Mouse (Mus musculus): ENCODE measurements at regions not wholly inside any gene's neighbourhood (a gene's known extent, or its start where the extent isn't known, plus 50 kb on each side); places are given as distances from the start of the nearest gene placed in this dataset.

DNA sequence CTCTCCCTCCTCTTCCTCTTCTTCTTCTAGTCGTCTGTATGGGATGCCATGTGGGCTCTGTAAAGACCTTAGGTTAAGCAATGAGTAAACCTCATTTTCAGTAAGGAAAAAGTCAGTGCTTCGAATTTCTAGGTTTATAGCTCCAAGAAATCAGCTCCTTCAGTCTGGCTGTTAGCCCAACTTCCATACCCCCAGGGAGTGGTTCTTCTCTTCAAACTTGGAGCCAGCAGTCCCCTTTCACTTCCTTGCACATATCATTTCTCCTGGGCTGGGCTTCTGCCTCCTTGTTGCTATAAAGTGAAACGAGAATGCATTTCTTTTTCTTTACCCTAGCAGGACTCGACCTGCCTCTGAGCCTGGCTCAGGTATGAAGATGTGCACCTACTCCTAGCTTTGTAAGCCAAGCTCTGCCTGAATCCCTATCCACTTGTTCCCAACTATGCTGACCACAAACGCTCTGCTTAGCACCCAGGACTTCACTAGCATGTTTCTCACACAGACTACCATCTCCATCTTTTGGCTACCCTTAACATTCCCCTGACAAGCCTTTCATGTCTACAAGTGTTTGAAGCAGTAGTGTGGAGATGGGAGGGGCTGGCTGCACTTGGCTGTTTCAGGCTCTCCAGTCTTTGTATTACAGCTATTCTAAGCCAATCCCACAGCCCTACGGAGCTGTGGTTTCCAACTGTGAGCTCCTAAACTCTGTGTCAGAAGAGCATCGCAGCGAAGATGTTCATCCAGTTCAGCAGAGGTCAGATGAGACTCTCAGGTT lies 243.8 kb upstream of the Tprg start:
- peaks cover 7% of the 10 kb centered on the region; the same call in 1 of the 2 replicates for H3K27me3 ChIP-seq (replicated peaks)
- no peaks in the 10 kb centered on the region for H3K9me3 ChIP-seq
- peaks cover 41% of the 10 kb centered on the region for H3K4me1 ChIP-seq
- 0 out of 2 replicates have a peak overlapping the region, but pooled peaks have one; percentile 6 for H3K27ac ChIP-seq (replicated peaks)
- H3K4me3 ChIP-seq = no peak overlapping the region
- no peak for ATAC-seq (ENCODE audit: extremely low read depth, insufficient number of reproducible peaks, low FRiP score, low TSS enrichment)
- no peak overlapping the region for H3K9ac ChIP-seq
- H3K36me3 ChIP-seq = no peaks in the 10 kb centered on the region
- WGBS = 53% methylated on average over 8 of the region's 8 CpGs
- no peak overlapping the region for H3K4me2 ChIP-seq

DNA sequence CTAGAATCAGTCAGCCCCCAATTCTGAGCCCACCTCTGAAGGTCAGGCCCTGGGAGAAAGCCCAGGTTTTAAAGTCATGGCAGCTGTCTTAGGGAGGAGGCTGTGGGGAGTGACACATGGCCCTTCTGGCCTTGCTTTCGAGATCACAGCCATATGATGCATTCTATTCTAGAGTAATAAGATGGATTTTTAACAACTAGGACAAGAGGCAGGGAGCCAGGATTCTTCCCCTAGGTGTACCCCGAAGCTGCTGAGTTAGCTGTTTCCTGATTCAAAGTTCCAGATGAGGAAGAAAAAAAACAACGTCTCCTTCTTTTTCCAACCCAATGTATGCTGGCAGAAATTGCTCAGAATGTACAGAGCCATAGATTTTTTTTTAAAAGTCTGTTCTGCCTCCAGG lies 242.0 kb upstream of the Tprg start:
- ATAC-seq (ENCODE audit: extremely low read depth, insufficient number of reproducible peaks, low FRiP score, low TSS enrichment) = no peak
- Histone ChIP-seq H3K27ac (replicated peaks) (no peak overlapping the region), H3K36me3 (no peaks in the 10 kb centered on the region)

DNA sequence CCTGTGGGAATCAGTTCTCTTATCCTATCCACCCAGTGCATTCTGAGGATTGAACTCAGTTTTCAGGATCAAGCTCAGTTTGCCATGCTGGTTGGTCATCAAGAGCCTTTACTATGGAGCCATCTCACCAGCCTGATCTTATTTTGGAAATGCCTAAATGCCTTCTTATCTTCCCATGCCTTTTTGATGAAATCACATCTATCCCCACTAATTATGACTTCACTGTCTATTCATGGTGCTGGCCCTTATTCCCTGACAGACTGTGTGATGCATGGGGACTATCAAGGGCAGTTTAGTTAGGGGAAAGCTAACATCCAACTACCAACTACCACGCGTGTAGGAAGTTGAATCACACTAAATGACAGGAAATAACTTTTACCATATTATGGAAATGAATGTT lies 238.9 kb upstream of the Tprg start:
- H3K36me3 ChIP-seq = no peaks in the 10 kb centered on the region
- H3K9me3 ChIP-seq = no peaks in the 10 kb centered on the region
- H3K4me3 ChIP-seq = no peak overlapping the region
- no peak overlapping the region for H3K27ac ChIP-seq (replicated peaks)
- H3K4me1 ChIP-seq = peaks cover 43% of the 10 kb centered on the region
- H3K4me2 ChIP-seq = no peak overlapping the region
- peaks cover 7% of the 10 kb centered on the region; the same call in 1 of the 2 replicates for H3K27me3 ChIP-seq (replicated peaks)
- no peak for ATAC-seq (ENCODE audit: extremely low read depth, insufficient number of reproducible peaks, low FRiP score, low TSS enrichment)
- 62% methylated on average over 2 of the region's 2 CpGs for WGBS
- H3K9ac ChIP-seq = no peak overlapping the region

More for the DNA sequence above, 242.0 kb upstream of the Tprg start:
- Histone ChIP-seq H3K4me2 (no peak overlapping the region), H3K9ac (no peak overlapping the region), H3K4me1 (peaks cover 49% of the 10 kb centered on the region), H3K9me3 (no peaks in the 10 kb centered on the region), H3K27me3 (replicated peaks) (peaks cover 7% of the 10 kb centered on the region; the same call in 1 of the 2 replicates), H3K4me3 (no peak overlapping the region)
- WGBS = 66% methylated on average over 3 of the region's 3 CpGs

DNA sequence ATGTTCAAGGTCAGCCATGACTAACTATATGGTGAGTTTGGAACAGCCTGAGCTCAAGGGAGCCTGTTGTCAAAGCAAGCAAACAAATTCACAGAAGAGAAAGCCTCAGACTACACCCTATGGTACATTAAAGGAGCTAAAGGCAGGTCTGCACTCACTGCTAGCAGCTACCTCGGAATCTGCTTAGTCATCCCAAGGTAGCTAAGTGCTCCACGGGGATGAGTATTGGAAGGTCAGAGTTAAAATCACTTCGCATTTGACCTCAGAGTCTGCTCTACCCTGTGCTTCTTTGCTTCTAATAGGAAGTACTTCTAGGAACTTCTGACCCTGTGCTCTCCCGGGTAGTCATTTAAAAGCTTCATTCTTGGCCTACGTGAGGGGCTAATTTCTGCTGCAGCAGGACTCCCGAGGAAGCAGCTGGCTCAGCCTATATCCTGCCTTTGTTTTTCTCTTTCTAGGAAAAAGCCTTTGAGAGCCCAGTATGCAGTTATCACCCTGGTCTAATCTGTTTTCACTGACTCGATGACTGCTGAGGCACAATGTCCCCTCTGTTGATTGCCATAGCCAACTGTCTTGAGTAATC lies 236.6 kb upstream of the Tprg start:
- no peak overlapping the region for H3K4me3 ChIP-seq
- H3K4me2 ChIP-seq = no peak overlapping the region
- 33% methylated on average over 7 of the region's 7 CpGs for WGBS
- H3K4me1 ChIP-seq = peaks cover 37% of the 10 kb centered on the region
- no peak for ATAC-seq (ENCODE audit: extremely low read depth, insufficient number of reproducible peaks, low FRiP score, low TSS enrichment)
- H3K9me3 ChIP-seq = no peaks in the 10 kb centered on the region
- H3K27me3 ChIP-seq (replicated peaks) = no peaks in the 10 kb centered on the region; the same call in 1 of the 2 replicates
- H3K9ac ChIP-seq = no peak overlapping the region
- no peak overlapping the region for H3K27ac ChIP-seq (replicated peaks)
- no peaks in the 10 kb centered on the region for H3K36me3 ChIP-seq

DNA sequence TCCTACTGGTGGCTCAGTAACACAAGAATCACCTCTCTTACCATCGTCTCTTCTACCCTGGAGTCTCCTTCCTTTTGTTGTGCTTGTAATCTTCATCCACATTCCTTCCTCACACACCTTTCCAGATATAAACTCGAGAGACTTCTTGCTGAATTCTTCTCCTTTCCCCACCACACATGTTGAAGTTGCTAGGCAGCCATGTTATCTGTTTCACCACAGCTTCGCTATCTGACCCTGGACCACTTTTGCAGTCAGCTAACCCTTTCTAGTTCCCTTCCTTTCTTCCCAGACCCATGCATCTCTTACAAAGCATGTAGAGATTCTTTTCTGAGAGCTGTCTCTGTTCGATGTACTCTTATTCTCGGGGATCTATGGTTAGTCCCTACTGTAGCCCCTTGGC lies 235.6 kb upstream of the Tprg start:
- H3K4me3 ChIP-seq = no peak overlapping the region
- ATAC-seq (ENCODE audit: extremely low read depth, insufficient number of reproducible peaks, low FRiP score, low TSS enrichment) = no peak
- peaks cover 34% of the 10 kb centered on the region for H3K4me1 ChIP-seq
- H3K27me3 ChIP-seq (replicated peaks) = no peaks in the 10 kb centered on the region; the same call in 1 of the 2 replicates
- no peak overlapping the region for H3K4me2 ChIP-seq
- no peak overlapping the region for H3K27ac ChIP-seq (replicated peaks)
- H3K9me3 ChIP-seq = no peaks in the 10 kb centered on the region
- 62% methylated on average over 5 of the region's 5 CpGs for WGBS
- no peak overlapping the region for H3K9ac ChIP-seq
- no peaks in the 10 kb centered on the region for H3K36me3 ChIP-seq

DNA sequence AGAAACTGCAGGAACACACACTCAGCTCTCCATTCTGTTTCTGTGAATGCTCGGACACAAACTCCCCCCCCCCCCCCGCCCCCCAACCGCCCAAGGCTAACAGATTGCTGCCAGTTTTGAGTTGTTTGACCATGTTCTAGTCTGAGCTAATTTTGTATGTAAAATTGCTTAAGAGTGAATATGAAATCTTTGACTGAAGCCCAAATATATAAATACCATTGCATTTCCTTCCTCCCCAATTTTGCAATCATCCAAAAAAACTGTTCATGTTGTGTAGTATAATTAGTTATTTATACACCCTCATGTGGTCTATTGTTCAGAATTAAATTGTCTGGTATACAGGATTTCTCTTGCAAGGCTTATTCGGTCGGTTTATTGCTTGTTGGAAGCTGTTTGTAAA lies 234.2 kb upstream of the Tprg start:
- no peak overlapping the region for H3K4me2 ChIP-seq
- H3K27ac ChIP-seq (replicated peaks) = no peak overlapping the region
- WGBS = 87% methylated on average over 5 of the region's 5 CpGs
- H3K9ac ChIP-seq = no peak overlapping the region
- H3K9me3 ChIP-seq = no peaks in the 10 kb centered on the region
- H3K4me3 ChIP-seq = no peak overlapping the region
- peaks cover 31% of the 10 kb centered on the region for H3K4me1 ChIP-seq
- H3K36me3 ChIP-seq = no peaks in the 10 kb centered on the region
- ATAC-seq (ENCODE audit: extremely low read depth, insufficient number of reproducible peaks, low FRiP score, low TSS enrichment) = no peak
- H3K27me3 ChIP-seq (replicated peaks) = no peaks in the 10 kb centered on the region

DNA sequence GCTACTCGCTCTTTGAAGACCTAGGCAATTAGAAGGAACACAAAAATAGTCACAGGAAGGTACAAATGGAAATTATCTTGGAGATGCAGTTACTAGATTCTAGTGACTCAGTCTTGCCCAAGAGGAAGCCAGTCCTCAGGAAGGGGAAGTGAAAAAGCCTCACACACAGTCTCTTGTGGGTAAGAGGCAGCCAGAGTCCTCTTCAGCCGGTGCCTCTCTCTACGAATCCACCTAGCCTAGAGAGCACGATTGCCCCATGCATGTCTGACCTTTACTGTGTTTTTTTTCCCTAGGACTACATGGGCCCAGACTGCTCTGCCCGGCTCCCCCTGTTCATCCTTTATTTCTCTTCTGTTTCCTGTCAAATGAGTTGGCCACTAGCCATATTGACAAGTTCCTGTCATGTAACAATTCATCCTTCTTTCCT lies 233.7 kb upstream of the Tprg start:
- H3K9me3 ChIP-seq = no peaks in the 10 kb centered on the region
- no peaks in the 10 kb centered on the region for H3K36me3 ChIP-seq
- no peaks in the 10 kb centered on the region for H3K27me3 ChIP-seq (replicated peaks)
- no peak for ATAC-seq (ENCODE audit: extremely low read depth, insufficient number of reproducible peaks, low FRiP score, low TSS enrichment)
- peaks cover 29% of the 10 kb centered on the region for H3K4me1 ChIP-seq
- no peak overlapping the region for H3K27ac ChIP-seq (replicated peaks)
- H3K4me3 ChIP-seq = no peak overlapping the region
- WGBS = 55% methylated on average over 5 of the region's 5 CpGs
- H3K4me2 ChIP-seq = no peak overlapping the region
- no peak overlapping the region for H3K9ac ChIP-seq

DNA sequence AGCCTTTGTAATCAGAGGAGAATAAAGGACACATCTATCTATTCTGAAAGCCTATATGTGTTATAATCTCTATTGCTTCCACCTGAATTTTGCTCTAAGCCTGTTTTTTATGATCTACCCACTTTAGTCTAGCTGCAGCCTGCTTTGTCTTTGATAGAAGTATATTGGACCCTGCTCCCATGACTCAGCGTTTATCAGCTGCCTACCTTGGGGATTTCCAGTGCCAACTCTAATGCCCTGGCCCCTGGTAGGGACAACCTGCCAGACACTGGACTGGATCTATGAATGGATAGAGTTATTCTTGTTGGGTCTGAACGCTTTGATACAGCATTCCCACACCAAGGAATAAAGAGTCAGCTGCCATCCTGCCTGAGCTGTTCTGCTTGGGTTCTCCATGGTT lies 232.3 kb upstream of the Tprg start:
- WGBS = 81% methylated on average over 2 of the region's 2 CpGs
- no peak overlapping the region for H3K4me2 ChIP-seq
- H3K27ac ChIP-seq (replicated peaks) = no peak overlapping the region
- no peak for ATAC-seq (ENCODE audit: extremely low read depth, insufficient number of reproducible peaks, low FRiP score, low TSS enrichment)
- no peak overlapping the region for H3K9ac ChIP-seq
- H3K9me3 ChIP-seq = no peaks in the 10 kb centered on the region
- peaks cover 31% of the 10 kb centered on the region for H3K4me1 ChIP-seq
- H3K36me3 ChIP-seq = no peaks in the 10 kb centered on the region
- no peak overlapping the region for H3K4me3 ChIP-seq
- H3K27me3 ChIP-seq (replicated peaks) = no peaks in the 10 kb centered on the region

DNA sequence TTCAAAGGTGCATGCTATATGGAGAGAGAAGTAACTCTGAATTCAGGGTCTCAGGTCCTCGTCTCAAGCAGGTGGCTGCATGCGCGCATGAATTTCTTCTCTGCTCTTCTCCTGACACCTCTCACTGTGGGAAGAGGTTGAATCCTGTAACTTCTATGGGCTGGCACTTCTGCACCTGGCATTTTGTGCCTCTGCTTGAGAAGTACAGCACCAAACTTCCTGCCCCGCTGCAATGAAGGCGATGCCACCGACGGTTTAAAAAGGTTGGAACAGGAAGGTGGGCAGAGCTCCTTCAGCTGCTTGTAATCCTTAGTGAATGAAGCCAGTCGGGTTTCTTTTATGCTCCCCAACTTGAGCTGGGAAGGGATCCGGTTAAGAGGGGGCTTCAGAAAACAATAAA lies 231.2 kb upstream of the Tprg start:
- 79% methylated on average over 9 of the region's 9 CpGs for WGBS
- Histone ChIP-seq H3K4me3 (no peak overlapping the region), H3K4me2 (no peak overlapping the region), H3K9ac (no peak overlapping the region), H3K4me1 (peaks cover 30% of the 10 kb centered on the region), H3K9me3 (no peaks in the 10 kb centered on the region), H3K27ac (replicated peaks) (no peak overlapping the region), H3K27me3 (replicated peaks) (no peaks in the 10 kb centered on the region), H3K36me3 (no peaks in the 10 kb centered on the region)
- no peak for ATAC-seq (ENCODE audit: extremely low read depth, insufficient number of reproducible peaks, low FRiP score, low TSS enrichment)

DNA sequence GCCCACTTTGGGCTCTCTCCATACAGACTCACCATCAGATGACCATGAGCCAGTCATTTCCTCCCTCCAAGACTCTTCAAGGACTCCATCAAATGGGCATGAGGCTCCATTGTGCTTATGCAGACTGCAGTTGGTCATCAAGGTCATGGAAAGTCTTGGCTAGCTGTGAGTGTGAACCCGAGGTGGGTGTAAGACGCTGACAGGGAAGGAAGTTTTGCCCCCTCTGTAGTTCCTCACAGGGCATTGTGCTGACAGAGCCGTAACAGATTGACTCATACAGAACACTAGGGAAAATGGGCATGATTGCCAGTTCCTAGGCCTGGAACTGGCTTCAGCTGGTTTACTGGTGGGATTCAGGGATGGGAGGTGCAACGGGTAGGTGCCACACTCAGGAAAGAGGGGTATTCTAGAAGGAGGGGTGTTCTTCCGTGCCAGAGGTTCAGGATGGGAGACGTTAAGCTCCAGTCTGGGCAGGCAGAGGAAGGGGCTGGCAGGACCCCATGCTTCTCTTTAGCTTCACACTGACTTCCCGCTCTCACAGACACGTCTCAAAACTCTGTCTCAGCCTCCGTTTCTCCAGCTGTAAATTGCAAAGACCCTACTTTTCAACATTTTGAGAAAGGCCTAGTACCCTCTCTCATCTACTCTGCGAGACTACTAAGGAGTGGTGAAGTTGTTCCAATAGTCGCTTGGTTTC lies 228.4 kb upstream of the Tprg start:
- peak overlapping the region; percentile 88 for H3K9ac ChIP-seq
- no peak for ATAC-seq (ENCODE audit: extremely low read depth, insufficient number of reproducible peaks, low FRiP score, low TSS enrichment)
- H3K9me3 ChIP-seq = no peaks in the 10 kb centered on the region
- WGBS = 25% methylated on average over 11 of the region's 11 CpGs
- no peaks in the 10 kb centered on the region for H3K36me3 ChIP-seq
- H3K27ac ChIP-seq (replicated peaks) = peak overlapping the region; percentile 99
- H3K4me3 ChIP-seq = peak overlapping the region; percentile 64
- peak overlapping the region; percentile 77 for H3K4me2 ChIP-seq
- no peaks in the 10 kb centered on the region for H3K27me3 ChIP-seq (replicated peaks)
- H3K4me1 ChIP-seq = peaks cover 38% of the 10 kb centered on the region

DNA sequence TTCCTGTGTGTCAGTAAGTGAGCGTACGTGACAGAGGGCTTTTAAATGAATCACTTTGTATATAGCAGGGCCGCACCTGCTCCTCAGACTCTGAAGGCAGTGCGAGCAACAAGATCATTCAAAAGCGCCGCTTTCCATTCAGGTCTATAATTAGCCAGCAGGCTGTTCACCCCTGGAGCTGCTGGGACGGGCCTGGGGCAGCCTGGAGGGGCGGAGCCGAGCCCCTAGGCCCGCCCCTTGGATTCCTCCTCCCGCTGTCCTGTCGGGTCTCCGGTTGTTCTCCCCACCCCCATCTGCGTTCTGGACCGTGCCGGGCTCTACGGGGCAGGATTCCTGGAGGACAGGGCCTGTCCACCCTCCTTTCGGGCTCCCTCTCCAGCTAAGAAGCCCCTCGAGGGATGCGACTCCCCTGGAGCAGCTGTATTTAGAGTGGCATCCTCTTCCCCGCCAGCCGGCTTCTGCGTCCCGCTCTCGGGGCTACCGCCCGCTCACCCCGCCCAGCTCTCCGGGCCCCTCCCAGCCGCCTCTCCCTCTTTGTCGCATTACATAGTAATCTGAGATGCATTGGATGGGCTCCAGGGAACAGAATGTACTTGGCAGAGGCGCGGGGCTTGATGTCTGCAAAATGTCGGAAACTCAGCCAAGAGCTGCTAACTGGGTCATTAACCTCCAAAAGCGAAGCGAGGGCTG lies 227.7 kb upstream of the Tprg start:
- Histone ChIP-seq H3K36me3 (no peaks in the 10 kb centered on the region), H3K9ac (peak overlapping the region; percentile 88), H3K9me3 (no peaks in the 10 kb centered on the region), H3K27me3 (replicated peaks) (no peaks in the 10 kb centered on the region), H3K4me1 (peaks cover 36% of the 10 kb centered on the region), H3K4me2 (peak overlapping the region; percentile 77), H3K27ac (replicated peaks) (peak overlapping the region; percentile 99), H3K4me3 (peak overlapping the region; percentile 64)
- WGBS = under 1% methylated on average over 36 of the region's 36 CpGs
- ATAC-seq (ENCODE audit: extremely low read depth, insufficient number of reproducible peaks, low FRiP score, low TSS enrichment) = peak; percentile 92
